Mouse (Mus musculus): ENCODE results near the gene Avp.

Gene Avp

DNA sequence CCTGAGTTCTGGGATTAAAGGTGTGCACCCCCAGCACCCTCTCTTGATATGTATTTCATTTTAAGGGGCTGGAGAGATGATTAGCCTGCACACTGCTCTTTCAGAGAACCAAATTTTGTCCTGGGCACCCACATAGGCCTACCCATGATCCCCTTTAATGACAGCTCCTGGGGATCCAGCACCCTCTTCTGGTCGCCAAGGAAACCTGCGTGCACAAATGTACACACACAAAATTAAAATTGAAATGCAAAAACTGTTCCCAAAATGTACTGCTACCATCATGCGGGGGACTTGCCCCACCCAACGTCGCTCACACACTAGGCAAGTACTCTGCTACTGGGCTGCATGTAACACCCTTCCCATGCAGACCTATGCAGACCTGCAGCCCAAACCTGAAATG is 7.4 kb downstream of the Avp start:
- no peak for DNase-seq (ENCODE audit: low read depth)

DNA sequence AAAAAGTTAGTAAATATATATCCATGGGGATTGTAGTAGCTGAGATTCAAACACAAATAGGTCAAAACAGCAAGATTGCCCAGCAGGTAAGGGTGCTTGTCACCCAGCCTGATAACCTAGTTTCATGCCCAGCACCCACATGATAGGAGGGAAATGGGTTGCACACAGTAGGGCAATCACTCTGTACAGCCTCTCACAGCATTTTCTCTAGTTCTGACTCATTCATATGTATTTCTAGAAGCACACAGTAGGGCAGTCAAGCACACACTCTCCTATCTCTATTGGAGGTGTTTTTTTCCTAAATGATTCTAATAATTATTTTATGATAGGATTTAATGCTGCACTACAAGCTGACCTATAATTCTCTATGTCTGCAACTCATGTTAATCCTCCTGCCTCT is 12.4 kb downstream of the Avp start:
- DNase-seq (ENCODE audit: low read depth) = no peak

DNA sequence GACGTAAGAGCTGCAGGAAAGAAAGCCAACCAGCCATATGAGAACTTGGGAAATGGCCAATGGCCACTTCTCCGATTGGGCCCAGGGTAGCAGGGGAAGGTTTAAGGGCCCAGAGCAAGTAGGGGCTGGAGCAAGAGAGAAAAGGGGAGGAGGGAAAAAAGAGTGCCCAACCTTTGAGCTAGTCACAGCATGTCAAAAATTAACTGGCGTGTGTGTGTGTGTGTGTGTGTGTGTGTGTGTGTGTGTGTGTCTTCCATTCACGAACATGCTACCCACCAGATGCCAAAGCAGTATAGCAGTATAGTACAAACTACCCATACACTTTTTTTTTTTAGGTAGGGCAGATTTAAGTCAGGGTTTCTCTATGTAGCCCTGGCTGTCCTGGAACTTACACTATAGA is 13.4 kb downstream of the Avp start:
- no peak for DNase-seq (ENCODE audit: low read depth)

DNA sequence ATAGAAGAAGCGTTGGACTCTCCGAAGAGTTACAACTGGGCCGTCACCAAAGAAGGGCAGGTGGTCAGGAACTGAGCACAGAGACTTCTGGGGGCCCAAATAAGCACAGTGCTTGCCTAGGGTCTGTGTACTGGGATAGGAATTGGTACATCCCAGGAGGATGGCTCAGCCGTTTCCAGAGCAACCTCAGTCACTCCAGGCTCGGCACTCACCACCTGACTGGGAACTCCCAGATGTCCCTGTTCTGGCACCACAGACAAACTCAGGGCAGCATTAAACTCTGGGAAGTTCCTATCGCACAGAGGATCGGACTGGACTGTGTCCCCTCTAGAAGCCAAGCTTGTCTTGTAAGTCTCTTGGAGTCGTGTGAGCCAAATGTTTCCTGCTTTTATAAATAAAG is 17.4 kb downstream of the Avp start:
- no peak for DNase-seq (ENCODE audit: low read depth)

DNA sequence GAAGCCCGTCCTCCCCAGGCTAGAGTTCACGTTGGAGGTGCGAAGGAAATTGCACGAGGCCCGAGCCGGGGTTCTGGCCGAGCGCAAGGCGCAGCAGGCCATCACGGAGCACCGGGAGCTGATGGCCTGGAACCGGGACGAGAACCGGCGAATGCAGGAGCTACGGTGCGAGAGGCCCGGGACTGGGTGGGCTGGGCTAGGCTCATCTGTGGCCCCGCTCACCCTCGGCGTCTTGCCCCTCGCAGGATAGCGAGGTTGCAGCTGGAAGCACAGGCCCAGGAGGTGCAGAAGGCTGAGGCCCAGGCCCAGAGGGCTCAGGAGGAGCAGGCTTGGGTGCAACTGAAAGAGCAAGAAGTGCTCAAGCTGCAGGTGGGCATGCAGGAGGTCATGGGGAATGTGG is 18.3 kb downstream of the Avp start:
- no peak for DNase-seq (ENCODE audit: low read depth)

DNA sequence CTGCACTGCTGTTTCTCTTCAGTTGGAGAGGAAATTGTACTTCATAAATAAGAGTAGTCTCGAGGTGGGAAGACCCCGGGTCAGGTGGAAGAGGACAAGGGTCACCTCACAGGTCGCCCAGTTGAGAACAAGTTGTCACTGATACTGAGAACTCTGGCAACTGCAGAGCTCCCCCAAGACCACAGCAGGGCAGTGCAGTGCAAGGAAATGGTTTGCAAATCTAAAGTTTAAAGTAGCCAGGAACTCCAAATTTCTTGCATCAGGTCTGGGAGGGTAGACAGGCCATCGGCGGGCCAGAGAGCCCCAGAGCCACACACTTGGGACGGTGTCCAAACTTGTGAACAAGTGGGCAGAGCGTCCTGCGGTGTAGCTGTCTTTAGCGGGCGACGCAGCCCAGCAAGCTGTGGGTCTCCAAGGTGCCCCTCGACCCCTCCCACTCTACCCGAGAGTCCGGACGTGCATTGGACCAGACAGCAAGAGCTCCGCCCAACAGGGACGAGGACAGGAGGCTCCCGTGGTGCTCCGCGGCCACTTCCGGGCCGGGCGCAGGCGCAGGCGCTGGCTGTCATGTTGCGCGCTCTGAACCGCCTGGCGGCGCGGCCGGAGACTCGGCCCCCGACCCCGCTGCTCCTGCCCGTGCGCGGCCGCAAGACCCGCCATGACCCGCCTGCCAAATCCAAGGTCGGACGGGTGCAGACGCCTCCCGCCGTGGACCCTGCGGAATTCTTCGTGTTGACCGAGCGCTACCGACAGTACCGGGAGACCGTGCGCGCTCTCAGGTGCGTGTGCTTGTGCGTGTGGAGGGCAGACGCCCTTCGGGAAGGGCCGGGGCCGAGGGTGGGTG is 18.9 kb downstream of the Avp start, which contains the start of gene Mrps26:
TSS of gene Mrps26 (plus strand) at position 531 of the 844 bp plus-strand sequence.
- DNase-seq (ENCODE audit: low read depth) = peak; percentile 87

DNA sequence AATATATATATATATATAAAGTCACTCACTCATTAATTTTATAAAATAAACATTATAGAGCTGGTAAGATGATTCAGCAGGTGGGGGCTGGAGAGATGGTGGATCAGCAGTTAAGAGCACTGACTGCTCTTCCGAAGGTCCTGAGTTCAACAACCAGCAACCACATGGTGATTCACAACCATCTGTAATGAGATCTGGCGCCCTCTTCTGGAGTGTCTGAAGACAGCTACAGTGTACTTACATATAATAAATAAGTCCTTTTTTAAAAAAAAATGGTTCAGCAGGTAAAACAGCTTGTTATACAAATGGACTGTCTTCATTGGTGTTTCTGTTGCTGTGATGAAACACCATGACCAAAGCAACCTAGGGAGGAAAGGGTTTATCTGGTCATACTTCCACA is 24.3 kb downstream of the Avp start:
- DNase-seq (ENCODE audit: low read depth) = no peak

DNA sequence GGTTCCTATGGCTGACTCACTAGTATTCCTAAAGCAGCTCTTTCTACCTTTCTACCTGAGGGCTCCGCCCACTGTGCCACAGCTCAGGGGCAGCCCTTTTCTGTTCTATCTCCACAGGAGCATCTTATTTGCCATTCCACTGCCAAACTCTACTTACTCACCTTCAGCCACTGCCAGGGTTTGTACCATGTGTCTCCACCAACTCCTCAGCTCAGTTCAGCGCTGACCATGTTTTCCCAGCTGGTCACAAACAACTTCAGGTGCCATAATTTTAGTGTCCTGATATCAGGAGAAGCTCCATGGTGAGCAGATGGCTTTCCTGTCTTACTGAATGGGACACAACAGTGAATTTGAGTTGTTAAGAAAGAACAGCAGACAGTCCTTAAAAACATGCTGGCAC is 24.9 kb downstream of the Avp start:
- no peak for DNase-seq (ENCODE audit: low read depth)

DNA sequence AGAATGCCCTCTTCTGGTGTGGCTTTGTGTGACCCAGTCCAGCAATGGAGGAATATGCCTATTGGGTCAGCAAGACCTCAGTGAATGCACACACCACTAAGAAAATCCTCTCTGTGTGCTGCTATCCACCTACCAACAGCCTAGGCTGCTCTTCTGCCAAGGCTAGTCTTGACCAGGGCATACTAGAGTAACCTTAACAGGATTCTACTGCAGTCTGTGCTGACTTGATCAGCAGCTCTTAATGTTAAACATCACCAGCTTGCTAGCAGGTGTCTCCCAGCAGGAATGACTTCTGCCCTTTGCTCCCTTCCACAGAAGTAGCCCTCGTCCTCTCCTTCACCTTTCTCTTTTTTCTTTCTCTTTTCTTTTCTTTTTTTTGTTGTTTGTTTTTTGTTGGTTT is 26.1 kb downstream of the Avp start:
- no peak for DNase-seq (ENCODE audit: low read depth)

DNA sequence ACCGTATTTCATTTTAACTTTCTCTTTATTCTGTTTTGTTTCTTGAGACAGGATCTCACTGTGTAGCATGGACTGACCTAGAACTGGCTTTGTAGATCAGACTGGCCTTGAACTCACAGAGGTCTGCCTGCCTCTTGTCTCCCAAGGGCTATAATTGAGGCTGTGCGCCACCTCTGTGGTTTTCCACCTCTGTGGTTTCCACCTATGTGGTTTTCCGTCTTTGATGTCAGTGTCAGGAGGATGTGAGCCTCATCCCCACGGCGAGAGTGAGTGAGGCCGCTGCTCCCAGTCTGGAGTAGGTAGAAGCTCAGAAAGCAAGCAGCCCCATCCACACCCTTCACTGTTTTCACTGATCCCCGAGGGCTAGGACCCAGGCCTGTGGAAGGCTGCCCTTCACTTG is 27.5 kb downstream of the Avp start:
- no peak for DNase-seq (ENCODE audit: low read depth)

DNA sequence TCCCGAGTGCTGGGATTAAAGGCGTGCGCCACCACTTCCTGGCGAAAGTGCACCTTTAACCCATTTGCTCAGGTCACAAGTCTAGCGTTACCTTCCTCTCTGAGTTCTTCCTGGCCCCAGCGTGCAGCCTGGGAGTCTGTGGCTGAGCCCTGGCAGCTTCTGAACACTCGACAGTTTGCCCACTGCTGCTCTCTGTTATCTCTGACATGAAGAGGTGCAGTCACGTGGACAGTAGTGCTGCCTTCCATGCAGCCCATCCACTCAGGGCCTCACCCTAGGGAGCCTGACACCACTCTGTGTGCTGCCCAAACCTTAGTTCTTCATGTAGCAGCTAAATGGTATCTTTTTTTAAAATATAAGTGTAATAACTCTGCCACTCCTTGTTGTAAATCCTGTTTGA is 35.4 kb downstream of the Avp start:
- peak; percentile 39 for DNase-seq (ENCODE audit: low read depth)

DNA sequence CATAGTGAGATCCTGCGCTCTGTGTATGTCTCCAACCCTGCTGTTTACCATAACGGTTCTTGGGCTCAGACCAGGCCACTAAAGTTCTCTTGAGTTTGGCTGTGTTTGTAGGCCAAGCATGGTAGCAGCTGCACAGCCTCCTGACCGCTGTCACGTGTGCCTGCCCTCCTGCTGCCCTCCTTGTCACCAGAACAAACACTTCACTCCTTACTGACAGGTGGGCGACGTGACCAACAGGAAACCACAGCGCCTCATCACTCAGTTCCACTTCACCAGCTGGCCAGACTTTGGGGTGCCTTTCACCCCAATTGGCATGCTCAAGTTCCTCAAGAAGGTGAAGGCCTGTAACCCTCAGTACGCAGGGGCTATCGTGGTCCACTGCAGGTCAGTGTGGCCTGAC is 42.1 kb downstream of the Avp start:
- DNase-seq (ENCODE audit: low read depth) = no peak

DNA sequence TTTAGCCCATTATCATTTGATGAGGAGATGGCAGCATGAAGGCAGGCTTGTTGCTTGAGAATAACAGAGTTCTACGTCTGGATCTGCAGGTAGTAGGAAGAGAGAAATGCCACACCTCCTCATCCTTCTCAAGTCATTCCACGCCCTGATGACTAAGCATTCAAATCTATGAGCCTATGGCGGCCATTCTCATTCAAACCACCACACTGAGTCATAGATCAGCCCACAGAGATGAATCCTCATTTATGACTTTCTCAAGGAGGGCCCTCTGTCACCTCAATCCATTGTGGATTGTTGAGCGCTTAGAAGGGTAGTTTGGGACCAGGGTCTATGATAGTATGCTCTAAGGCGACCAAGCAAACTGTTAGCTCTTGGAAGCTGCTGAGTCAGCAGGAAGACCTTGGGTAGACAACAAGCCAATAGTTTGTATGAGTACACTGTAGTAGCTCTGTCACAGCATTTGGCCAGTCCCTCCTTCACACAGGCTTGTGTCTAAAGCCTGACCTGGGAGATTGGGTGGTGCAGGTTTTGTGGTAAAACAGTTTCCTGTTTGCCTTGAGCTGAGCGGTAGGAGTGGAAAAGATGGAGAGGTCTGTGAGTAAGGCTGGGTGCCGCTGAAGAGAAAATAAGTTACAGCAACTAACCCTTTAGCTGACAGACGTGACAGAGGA is 43.3 kb downstream of the Avp start:
- no peak for DNase-seq (ENCODE audit: low read depth)

DNA sequence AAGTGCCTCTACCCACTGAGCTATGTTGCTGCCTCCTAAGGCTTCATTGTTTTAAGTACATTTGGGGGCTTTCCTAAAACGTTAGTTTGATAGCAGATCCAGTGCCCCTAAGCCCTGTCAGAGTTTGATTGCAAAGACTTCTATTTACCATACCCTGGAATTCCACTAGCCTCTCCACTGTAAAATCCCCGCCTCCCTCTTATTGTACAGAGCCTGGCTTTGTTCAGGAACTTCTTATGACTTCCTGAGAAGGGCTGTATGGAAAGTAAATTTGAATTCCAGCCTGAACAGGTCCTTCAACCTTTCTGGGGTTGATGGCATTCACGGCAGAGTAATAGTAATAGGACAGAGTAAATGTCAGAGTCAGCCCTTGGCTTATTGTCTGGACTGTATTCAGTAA is 45.5 kb downstream of the Avp start:
- DNase-seq (ENCODE audit: low read depth) = no peak

DNA sequence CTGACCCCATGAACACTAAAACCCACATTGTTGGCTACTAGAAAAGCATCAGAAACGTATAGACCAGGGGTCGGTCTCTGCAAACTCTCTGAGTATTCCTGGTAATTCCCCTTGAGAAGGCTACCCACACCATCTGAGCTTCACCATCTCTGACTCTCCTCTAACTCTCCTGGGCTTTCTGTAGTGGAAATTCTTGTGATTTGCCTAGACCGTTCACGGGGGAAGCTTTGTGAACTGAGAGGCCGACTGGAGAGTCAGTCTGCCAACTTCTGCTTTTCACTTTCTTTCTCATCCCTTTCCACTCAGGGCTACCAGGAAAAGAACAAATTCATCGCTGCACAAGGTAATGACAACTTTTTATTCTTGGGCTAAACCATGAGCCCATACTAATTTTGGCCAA is 47.3 kb downstream of the Avp start:
- no peak for DNase-seq (ENCODE audit: low read depth)

DNA sequence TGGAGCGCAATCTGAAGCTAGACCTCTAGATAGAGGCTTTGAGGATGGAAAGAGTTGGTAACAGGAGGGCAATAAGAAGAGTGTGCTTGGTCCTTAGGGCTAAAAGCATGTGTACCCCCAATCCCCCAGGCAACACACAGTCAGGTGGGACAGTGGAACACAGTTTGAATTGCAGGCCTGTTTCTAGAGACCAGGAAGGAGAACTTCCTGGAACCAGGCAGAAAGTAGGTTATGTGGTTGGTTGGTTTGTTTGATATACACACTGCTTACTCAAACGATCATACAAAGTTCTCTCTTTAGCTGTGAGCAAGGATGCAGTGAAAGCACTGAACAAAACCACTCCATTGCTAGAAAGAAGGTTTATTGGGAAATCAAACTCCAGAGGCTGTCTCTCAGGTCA is 50.2 kb downstream of the Avp start:
- no peak for DNase-seq (ENCODE audit: low read depth)

Data from c-Kit-positive CD71-positive TER-119-negative erythroid progenitor cells, embryonic 14.5 days (primary cell).